Mouse (Mus musculus) stomach, postnatal 0 days (tissue): ENCODE data around the gene Chp1. TPM values are rescaled to one million over a fixed set of nuclear protein-coding genes. Genes with fewer than 3 reads are reported as not detected.

Experiments
- ATAC-seq: fragments of 200-750 bp; cut with Nextera tagmentation; 2 replicates; pipeline ENCODE4 v1.8.0; 2017; ENCODE audit not compliant: low FRiP score, low TSS enrichment
- DNase-seq: peaks from one replicate; pipeline ENCODE4 v3.0.0-alpha.2; 2016; ENCODE audit warnings: low spot score
- H3K27ac ChIP-seq: fragments of 300-500 bp; sonication (generic); replicated peaks from 2 replicates; pipeline ENCODE4 v1.5.1; 2014; ENCODE audit warnings: mild to moderate bottlenecking, control low read depth
- H3K27me3 ChIP-seq: fragments of 300-500 bp; sonication (generic); 2 replicates; pipeline ENCODE4 v1.6.1; 2014; ENCODE audit warnings: low read length; ENCODE audit not compliant: control insufficient read depth, insufficient read depth
- H3K36me3 ChIP-seq: fragments of 300-500 bp; sonication (generic); 2 replicates; pipeline ENCODE4 v1.6.1; 2014; ENCODE audit warnings: low read length, mixed read lengths; ENCODE audit not compliant: control insufficient read depth, insufficient read depth
- H3K4me1 ChIP-seq: fragments of 300-500 bp; sonication (generic); replicated peaks from 2 replicates; pipeline ENCODE4 v1.6.1; 2014; ENCODE audit warnings: antibody characterized with exemption; ENCODE audit not compliant: control insufficient read depth, insufficient read depth
- H3K4me2 ChIP-seq: fragments of 300-500 bp; sonication (generic); replicated peaks from 2 replicates; pipeline ENCODE4 v1.6.1; 2014; ENCODE audit warnings: low read depth, mild to moderate bottlenecking, control low read depth, moderate library complexity
- H3K4me3 ChIP-seq: fragments of 300-500 bp; sonication (generic); 2 replicates; pipeline ENCODE4 v1.5.1; 2014; ENCODE audit warnings: low read depth, low read length, control low read depth
- H3K9ac ChIP-seq: fragments of 300-500 bp; sonication (generic); 2 replicates; pipeline ENCODE4 v1.6.1; 2014; ENCODE audit warnings: mild to moderate bottlenecking, low read length, control low read depth, mixed read lengths
- H3K9me3 ChIP-seq: fragments of 300-500 bp; sonication (generic); 2 replicates; pipeline ENCODE4 v1.6.1; 2016; ENCODE audit warnings: low read length; ENCODE audit not compliant: control insufficient read depth
- CTCF ChIP-seq: IDR thresholded peaks from 2 replicates; pipeline ENCODE4 v1.5.1; 2016; ENCODE audit warnings: antibody characterized with exemption, low read depth, mild to moderate bottlenecking, moderate library complexity
- EP300 ChIP-seq: optimal IDR thresholded peaks from 2 replicates; pipeline ENCODE3; 2016; ENCODE audit warnings: antibody characterized with exemption
- WGBS: fragments of 180-500 bp; shearing (Covaris S2); extraction: QIAGEN DNeasy Blood & Tissue Kit; methylation state at CpG from one replicate; pipeline ENCODE4 v1.1.7; 2014; 5-methylcytosine and 5-hydroxymethylcytosine counted together
- polyA plus RNA-seq: library from polyadenylated mRNA; unstranded; fragments of >200 nt; fragmentation: Nextera tagmentation; extraction: Ambion mirVana; gene quantifications from 2 replicates; pipeline ENCODE4 v1.2.1, GENCODE M21; 2015

Chp1 gene
- polyA plus RNA-seq, 1 experiment from 2014 or later: 127 TPM

DNA sequence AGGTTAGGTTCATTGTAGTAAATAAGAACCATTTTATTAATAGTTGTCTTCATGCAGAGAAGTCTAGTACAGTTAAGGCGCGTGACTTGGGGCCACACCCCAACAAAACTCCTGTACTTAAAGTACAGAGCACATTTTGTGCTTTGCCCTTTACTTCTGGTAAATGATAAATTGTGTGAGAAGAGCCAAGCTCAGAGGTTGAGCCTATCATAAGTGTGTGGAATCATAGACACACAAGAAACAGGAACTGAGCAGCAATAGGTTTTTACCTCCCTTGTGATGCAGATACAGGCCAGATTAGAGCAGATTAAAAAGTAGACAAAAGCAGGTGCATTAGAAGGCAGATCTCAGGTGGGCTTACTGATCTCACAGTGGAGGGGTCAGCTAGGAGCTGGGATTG is 73.8 kb downstream of the Chp1 start:
- no peaks in the 10 kb centered on the region for H3K9me3 ChIP-seq
- DNase-seq (no peak), ATAC-seq (no peak)
- peaks cover 5% of the 10 kb centered on the region; the same call in 1 of the 2 replicates for H3K4me1 ChIP-seq
- TF ChIP-seq EP300 (no peak), CTCF (no peak)
- no peak overlapping the region; the same call in 1 of the 2 replicates for H3K4me2 ChIP-seq
- H3K36me3 ChIP-seq: no peaks in the 10 kb centered on the region
- H3K27ac ChIP-seq: no peak overlapping the region
- 84% methylated on average over 2 of the region's 2 CpGs for WGBS
- H3K27me3 ChIP-seq: no peaks in the 10 kb centered on the region
- H3K4me3 ChIP-seq: no peak overlapping the region
- H3K9ac ChIP-seq: 0 out of 2 replicates have a peak overlapping the region, but pooled peaks have one; percentile 13

Other genes starting within 250 kb of the Chp1 start
- gene Dll4, start 221.9 kb upstream of the Chp1 start, polyA plus RNA-seq: 3.7 TPM in 2 replicates
- 2.0 and 2.6 TPM in 2 replicates for gene Chac1, start 196.5 kb upstream of the Chp1 start, polyA plus RNA-seq
- 1.9 and 2.0 TPM in 2 replicates for gene Ino80, start 70.0 kb upstream of the Chp1 start, polyA plus RNA-seq
- gene Exd1, start 70 bp upstream of the Chp1 start, polyA plus RNA-seq: 0.16 and 0.35 TPM in 2 replicates
- 17.6 and 23.7 TPM in 2 replicates for gene Nusap1, start 70.6 kb downstream of the Chp1 start, polyA plus RNA-seq
- 8.5 and 9.3 TPM in 2 replicates for gene Oip5, start 70.8 kb downstream of the Chp1 start, polyA plus RNA-seq
- gene Ndufaf1, start 115.1 kb downstream of the Chp1 start, polyA plus RNA-seq: 28.0 and 28.6 TPM in 2 replicates
- 27.4 and 33.2 TPM in 2 replicates for gene Rtf1, start 127.4 kb downstream of the Chp1 start, polyA plus RNA-seq
- 9.8 and 12.1 TPM in 2 replicates for gene Itpka, start 194.6 kb downstream of the Chp1 start, polyA plus RNA-seq
- 2.2 and 2.3 TPM in 2 replicates for gene Ltk, start 212.7 kb downstream of the Chp1 start, polyA plus RNA-seq
- gene Rpap1, start 239.8 kb downstream of the Chp1 start, polyA plus RNA-seq: 10.1 and 10.4 TPM in 2 replicates